In the genomic region with DNA sequence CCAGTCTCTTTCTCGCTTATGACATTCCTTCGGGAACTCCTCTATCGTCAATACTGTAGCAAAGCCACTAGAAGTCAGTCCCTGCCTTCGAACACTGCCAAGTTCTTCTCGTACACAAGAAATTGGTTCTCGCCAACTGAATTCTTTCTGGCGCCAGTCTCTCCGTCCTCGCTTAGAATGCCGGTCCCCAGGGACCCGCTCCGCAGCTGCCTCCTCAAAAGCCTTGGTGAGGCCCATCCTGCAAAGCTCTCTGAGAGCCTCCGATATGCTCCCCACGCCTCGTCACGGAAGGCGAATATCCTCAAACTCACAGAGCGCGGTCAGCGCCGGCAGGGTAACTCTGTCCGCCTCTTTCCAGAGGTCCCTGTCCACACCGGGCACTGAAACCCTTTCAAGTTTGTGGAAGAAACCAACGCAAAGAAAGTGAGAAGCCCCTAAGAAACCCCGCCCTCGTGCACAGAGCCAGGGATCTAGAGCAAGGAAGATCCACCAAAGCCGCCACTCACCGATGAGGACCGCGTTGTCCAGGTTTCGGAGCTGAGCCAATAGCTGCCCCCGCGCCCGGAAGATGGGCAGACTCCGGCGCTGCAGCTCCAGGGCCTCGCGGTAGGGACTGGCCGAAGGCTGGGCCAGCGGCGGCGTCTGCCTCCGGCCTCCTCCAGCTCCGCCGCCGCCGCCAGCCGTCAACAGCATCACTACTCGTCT, we compare ENCODE assay signal across 8 mouse cellular contexts. TPM values are rescaled to one million over a fixed set of nuclear protein-coding genes. Genes with fewer than 3 reads are reported as not detected.
DNase-seq lines count a peak whose midpoint lies in the region; ATAC-seq and TF ChIP-seq lines count a peak whose summit lies in the region.

No protein-coding gene starts in this region.

- H3K27ac ChIP-seq in gastrocnemius, adult 2 months: peak overlapping the region; percentile 91
- no peak overlapping the region for H3K27ac ChIP-seq in cortical plate, adult 2 months (ENCODE audit: insufficient read depth, low read length)
- H3K27ac ChIP-seq in hindbrain, embryonic 11.5 days (ENCODE audit: low read depth, low read length): peak overlapping the region; percentile 69; the same call in 1 of the 2 replicates
- peak overlapping the region; percentile 66 for H3K27ac ChIP-seq in lung, postnatal 0 days (ENCODE audit: low read length)

- no peak for TF ChIP-seq CTCF in gastrocnemius, adult 2 months (IDR thresholded peaks at IDR 0.05)
- TF ChIP-seq CTCF in C2C12 (IDR thresholded peaks at IDR 0.05; ENCODE audit: control insufficient read depth, insufficient read depth, insufficient read length): no peak
- no peak for TF ChIP-seq CTCF in cortical plate, adult 2 months (IDR thresholded peaks at IDR 0.05; ENCODE audit: extremely low read depth, insufficient read depth, low read length)
- TF ChIP-seq CTCF in lung, postnatal 0 days (IDR thresholded peaks at IDR 0.05): no peak

- no peak for TF ChIP-seq EP300 in lung, postnatal 0 days (IDR thresholded peaks at IDR 0.05)

- H3K4me1 ChIP-seq in cortical plate, adult 2 months (ENCODE audit: control insufficient read depth, insufficient read depth, low read length): peaks cover 5% of the 10 kb centered on the region; the same call in 1 of the 2 replicates
- peaks cover 6% of the 10 kb centered on the region; the same call in 1 of the 2 replicates for H3K4me1 ChIP-seq in hindbrain, embryonic 11.5 days (replicated peaks; ENCODE audit: control insufficient read depth, insufficient read depth, low read length)
- H3K4me1 ChIP-seq in lung, postnatal 0 days (ENCODE audit: insufficient read depth, low read depth, low read length): peaks cover 9% of the 10 kb centered on the region

- H3ac ChIP-seq in C2C12 (ENCODE audit: control insufficient read depth, insufficient read length, low read depth): peak overlapping the region; percentile 65

- intact Hi-C loops in gastrocnemius, adult 2 months (cut with DNase I): loop anchor here (1.0 kb wide), 1 partner anchor 20 kb away; a partner anchor contains a TSS

- no peak for DNase-seq in gastrocnemius, adult 2 months
- DNase-seq in gastrocnemius, adult 18-20 months (ENCODE audit: low spot score): no peak
- peak; percentile 70 for DNase-seq in hindbrain, embryonic 11.5 days (ENCODE audit: low spot score)
- peak; percentile 52 for DNase-seq in lung, postnatal 0 days (ENCODE audit: low spot score)
- peak; percentile 78 for DNase-seq in testis, postnatal 10 days (ENCODE audit: low spot score)
- DNase-seq in layer of hippocampus, postnatal 25 days (ENCODE audit: extremely low spot score in 1 of 2, low spot score in 1 of 2): no peak

- TF ChIP-seq POLR2A in cortical plate, adult 2 months (IDR thresholded peaks at IDR 0.05; ENCODE audit: extremely low read depth, insufficient read depth, low read length): no peak

- peaks cover 54% of the 10 kb centered on the region for H3K79me2 ChIP-seq in C2C12 (ENCODE audit: control insufficient read depth, insufficient read depth)

- peaks cover 42% of the 10 kb centered on the region for H3K36me3 ChIP-seq in C2C12 (ENCODE audit: control insufficient read depth, insufficient read depth)
- H3K36me3 ChIP-seq in hindbrain, embryonic 11.5 days (ENCODE audit: control insufficient read depth, insufficient read depth, low read length): no peaks in the 10 kb centered on the region
- H3K36me3 ChIP-seq in lung, postnatal 0 days (ENCODE audit: insufficient read depth, low read length): 0 out of 2 replicates have a peak, but pooled peaks cover 3% of the 10 kb centered on the region

- no peaks in the 10 kb centered on the region for H3K27me3 ChIP-seq in C2C12 (ENCODE audit: control insufficient read depth, insufficient read depth, insufficient read length)
- H3K27me3 ChIP-seq in hindbrain, embryonic 11.5 days (ENCODE audit: control insufficient read depth, insufficient read depth, low read length): no peaks in the 10 kb centered on the region
- no peaks in the 10 kb centered on the region for H3K27me3 ChIP-seq in lung, postnatal 0 days (replicated peaks; ENCODE audit: insufficient read depth, low read length)

- peak overlapping the region; percentile 98 for H3K4me3 ChIP-seq in gastrocnemius, adult 2 months
- peak overlapping the region; percentile 96 for H3K4me3 ChIP-seq in C2C12 (ENCODE audit: insufficient read depth, poor library complexity, severe bottlenecking)
- H3K4me3 ChIP-seq in cortical plate, adult 2 months (ENCODE audit: insufficient read depth, low read length): peak overlapping the region; percentile 92
- H3K4me3 ChIP-seq in hindbrain, embryonic 11.5 days (ENCODE audit: low read depth, low read length): peak overlapping the region; percentile 87
- H3K4me3 ChIP-seq in lung, postnatal 0 days (ENCODE audit: low read depth, low read length): peak overlapping the region; percentile 93

- H3K9ac ChIP-seq in hindbrain, embryonic 11.5 days (ENCODE audit: low read depth, low read length): peak overlapping the region; percentile 66; the same call in 1 of the 2 replicates
- H3K9ac ChIP-seq in lung, postnatal 0 days (replicated peaks; ENCODE audit: low read depth): peak overlapping the region; percentile 51

- peaks cover 43% of the 10 kb centered on the region for H3K79me3 ChIP-seq in C2C12 (ENCODE audit: low read depth)

- ATAC-seq in hindbrain, embryonic 11.5 days (ENCODE audit: low FRiP score): peak; percentile 85
- ATAC-seq in lung, postnatal 0 days: peak; percentile 68

- H3K4me2 ChIP-seq in hindbrain, embryonic 11.5 days (replicated peaks; ENCODE audit: low read depth, low read length): peak overlapping the region; percentile 64
- peak overlapping the region; percentile 91 for H3K4me2 ChIP-seq in lung, postnatal 0 days (replicated peaks; ENCODE audit: low read depth, low read length)

- H3K9me3 ChIP-seq in hindbrain, embryonic 11.5 days (ENCODE audit: control insufficient read depth, low read length): no peaks in the 10 kb centered on the region
- H3K9me3 ChIP-seq in lung, postnatal 0 days (ENCODE audit: low read length): no peaks in the 10 kb centered on the region

- under 1% methylated on average over 49 of the region's 49 CpGs for WGBS in hindbrain, embryonic 11.5 days
- under 1% methylated on average over 49 of the region's 49 CpGs for WGBS in lung, postnatal 0 days

TF ChIP-seq in C2C12, 6 proteins besides CTCF, POLR2A, EP300 and RAD21:
- TF ChIP-seq MYOG (IDR thresholded peaks at IDR 0.05; ENCODE audit: control insufficient read depth, extremely low read depth, insufficient read length) (no peak), USF1 (IDR thresholded peaks at IDR 0.05; ENCODE audit: low read depth) (no peak), MYOD1 (IDR thresholded peaks at IDR 0.05; ENCODE audit: control insufficient read depth, insufficient read length, low read depth) (no peak), MAX (IDR thresholded peaks at IDR 0.05) (no peak), FOSL1 (IDR thresholded peaks at IDR 0.05; ENCODE audit: insufficient read depth, low read length, poor library complexity, severe bottlenecking) (no peak), CEBPB (IDR thresholded peaks at IDR 0.05; ENCODE audit: low read depth) (no peak)

RNA-seq across cellular contexts. Expression of a gene that starts 0.5 kb away (rescaled TPM):
- total RNA-seq in gastrocnemius, adult 2 months (2021): 10 to 100 TPM in 1 of 2 experiments, 1 to 10 TPM in 1; 8.4 to 10.3 TPM
- total RNA-seq in gastrocnemius, adult 18-20 months (2021): 1 to 10 TPM; 6.1 to 7.6 TPM
- polyA plus RNA-seq in C2C12 (2012; fragmentation: generic; extraction: Trizol): 14.9 TPM
- polyA plus RNA-seq in cortical plate, adult 2 months (2012; rRNA removed): 24.8 and 29.9 TPM in 2 replicates
- polyA plus RNA-seq in hindbrain, embryonic 11.5 days (2014; fragmentation: Nextera tagmentation; extraction: Ambion mirVana): 17.8 and 19.3 TPM in 2 replicates
- 5.9 and 6.2 TPM in 2 replicates for polyA plus RNA-seq in lung, postnatal 0 days (2015; fragmentation: Nextera tagmentation; extraction: Ambion mirVana)
- 10 to 100 TPM; 54.2 to 56.4 TPM for total RNA-seq in layer of hippocampus, postnatal 25 days (2021)

RNA-seq across cellular contexts. Expression of a gene that starts 15.6 kb away (rescaled TPM):
- total RNA-seq in gastrocnemius, adult 2 months (2021): 1 to 10 TPM; 3.1 to 5.0 TPM
- 1 to 10 TPM; 5.0 to 6.7 TPM for total RNA-seq in gastrocnemius, adult 18-20 months (2021)
- polyA plus RNA-seq in C2C12 (2012; fragmentation: generic; extraction: Trizol): 18.4 TPM
- polyA plus RNA-seq in cortical plate, adult 2 months (2012; rRNA removed): 10.6 and 11.5 TPM in 2 replicates
- polyA plus RNA-seq in hindbrain, embryonic 11.5 days (2014; fragmentation: Nextera tagmentation; extraction: Ambion mirVana): 47.0 and 49.1 TPM in 2 replicates
- polyA plus RNA-seq in lung, postnatal 0 days (2015; fragmentation: Nextera tagmentation; extraction: Ambion mirVana): 16.2 and 17.6 TPM in 2 replicates
- total RNA-seq in layer of hippocampus, postnatal 25 days (2021): 10 to 100 TPM; 12.9 to 15.7 TPM

RNA-seq across cellular contexts. Expression of a gene that starts 15.9 kb away (rescaled TPM):
- 10 to 100 TPM; 14.8 TPM for total RNA-seq in gastrocnemius, adult 2 months (2021)
- 10 to 100 TPM; 14.2 TPM for total RNA-seq in gastrocnemius, adult 18-20 months (2021)
- polyA plus RNA-seq in C2C12 (2012; fragmentation: generic; extraction: Trizol): 38.5 TPM
- polyA plus RNA-seq in cortical plate, adult 2 months (2012; rRNA removed): 17.6 and 17.8 TPM in 2 replicates
- polyA plus RNA-seq in hindbrain, embryonic 11.5 days (2014; fragmentation: Nextera tagmentation; extraction: Ambion mirVana): 43.5 and 47.5 TPM in 2 replicates
- polyA plus RNA-seq in lung, postnatal 0 days (2015; fragmentation: Nextera tagmentation; extraction: Ambion mirVana): 63.4 and 70.7 TPM in 2 replicates
- total RNA-seq in layer of hippocampus, postnatal 25 days (2021): 10 to 100 TPM; 23.6 to 27.1 TPM

RNA-seq across cellular contexts. Expression of a gene that starts 20.9 kb away (rescaled TPM):
- total RNA-seq in gastrocnemius, adult 2 months (2021): 100 to 1,000 TPM; 102 to 146 TPM
- total RNA-seq in gastrocnemius, adult 18-20 months (2021): 100 to 1,000 TPM; 120 TPM
- 386 TPM for polyA plus RNA-seq in C2C12 (2012; fragmentation: generic; extraction: Trizol)
- polyA plus RNA-seq in cortical plate, adult 2 months (2012; rRNA removed): 83.1 and 83.2 TPM in 2 replicates
- polyA plus RNA-seq in hindbrain, embryonic 11.5 days (2014; fragmentation: Nextera tagmentation; extraction: Ambion mirVana): 220 and 232 TPM in 2 replicates
- polyA plus RNA-seq in lung, postnatal 0 days (2015; fragmentation: Nextera tagmentation; extraction: Ambion mirVana): 79.6 and 83.4 TPM in 2 replicates
- 100 to 1,000 TPM; 101 to 111 TPM for total RNA-seq in layer of hippocampus, postnatal 25 days (2021)

RNA-seq across cellular contexts. Expression of a gene that starts 29.6 kb away (rescaled TPM):
- total RNA-seq in gastrocnemius, adult 2 months (2021): under 1 TPM in 1 of 2 experiments, not detected in 1; 0.36 TPM
- total RNA-seq in gastrocnemius, adult 18-20 months (2021): under 1 TPM in 1 of 2 experiments, not detected in 1; 0.16 TPM
- 0.06 TPM for polyA plus RNA-seq in C2C12 (2012; fragmentation: generic; extraction: Trizol)
- 297 and 308 TPM in 2 replicates for polyA plus RNA-seq in cortical plate, adult 2 months (2012; rRNA removed)
- 122 and 146 TPM in 2 replicates for polyA plus RNA-seq in hindbrain, embryonic 11.5 days (2014; fragmentation: Nextera tagmentation; extraction: Ambion mirVana)
- 20.5 and 27.0 TPM in 2 replicates for polyA plus RNA-seq in lung, postnatal 0 days (2015; fragmentation: Nextera tagmentation; extraction: Ambion mirVana)
- total RNA-seq in layer of hippocampus, postnatal 25 days (2021): 100 to 1,000 TPM; 172 to 217 TPM

Comparison
In these comparisons a context has a peak if more than half of its experiments do, and no peak if none do; other contexts are left out.
1. DNase-seq: peak in hindbrain, embryonic 11.5 days (single experiment), lung, postnatal 0 days (single experiment) and testis, postnatal 10 days (single experiment); none in gastrocnemius, adult 2 months (single experiment), gastrocnemius, adult 18-20 months (single experiment) and layer of hippocampus, postnatal 25 days (0 of 2).
2. Peak in every context shown above with its lines, with median percentiles within 50 percentile points of each other: H3K4me3 ChIP-seq.